Mouse (Mus musculus) intestine, postnatal 0 days (tissue): ENCODE measurements around the gene A030014E15Rik. TPM values are rescaled to one million over a fixed set of nuclear protein-coding genes. Genes with fewer than 3 reads are reported as not detected.
"Not testable (repeated sequence)": the region's sequence is repeated elsewhere in the genome, so short reads cannot be mapped to it uniquely, and the experiment has no call there.

ENCODE experiments used
- ATAC-seq: fragments of 200-750 bp; cut with Nextera tagmentation; 2 replicates; pipeline ENCODE4 v1.8.0; 2017; ENCODE audit warnings: mild to moderate bottlenecking, moderate TSS enrichment, moderate library complexity
- H3K27ac ChIP-seq: fragments of 300-500 bp; sonication (generic); 2 replicates; pipeline ENCODE4 v1.5.1; 2014; ENCODE audit warnings: mild to moderate bottlenecking, low read depth, low read length, moderate library complexity
- H3K27me3 ChIP-seq: fragments of 300-500 bp; sonication (generic); replicated peaks from 2 replicates; pipeline ENCODE4 v1.6.1; 2014; ENCODE audit warnings: low read length, mixed read lengths; ENCODE audit not compliant: control insufficient read depth, insufficient read depth
- H3K36me3 ChIP-seq: fragments of 300-500 bp; sonication (generic); 2 replicates; pipeline ENCODE4 v1.6.1; 2014; ENCODE audit warnings: mild to moderate bottlenecking, moderate library complexity; ENCODE audit not compliant: control insufficient read depth, insufficient read depth
- H3K4me1 ChIP-seq: fragments of 300-500 bp; sonication (generic); replicated peaks from 2 replicates; pipeline ENCODE4 v1.6.1; 2014; ENCODE audit warnings: antibody characterized with exemption, low read length, mixed read lengths; ENCODE audit not compliant: control insufficient read depth, insufficient read depth
- H3K4me2 ChIP-seq: fragments of 300-500 bp; sonication (generic); replicated peaks from 2 replicates; pipeline ENCODE4 v1.6.1; 2014; ENCODE audit warnings: low read depth, mild to moderate bottlenecking, moderate library complexity
- H3K4me3 ChIP-seq: fragments of 300-500 bp; sonication (generic); 2 replicates; pipeline ENCODE4 v1.5.1; 2014; ENCODE audit warnings: low read depth, low read length
- H3K9ac ChIP-seq: fragments of 300-500 bp; sonication (generic); 2 replicates; pipeline ENCODE4 v1.6.1; 2014; ENCODE audit warnings: mild to moderate bottlenecking, low read depth, low read length
- H3K9me3 ChIP-seq: fragments of 300-500 bp; sonication (generic); 2 replicates; pipeline ENCODE4 v1.6.1; 2016; ENCODE audit warnings: mixed run types; ENCODE audit not compliant: control insufficient read depth
- CTCF ChIP-seq: sonication (generic); IDR thresholded peaks from 2 replicates; pipeline ENCODE4 v1.5.1; 2016; ENCODE audit warnings: low read depth, mild to moderate bottlenecking, control low read depth, antibody characterized with exemption, moderate library complexity
- WGBS: fragments of 180-500 bp; shearing (Covaris S2); extraction: QIAGEN DNeasy Blood & Tissue Kit; methylation state at CpG from one replicate; pipeline ENCODE4 v1.1.7; 2014; 5-methylcytosine and 5-hydroxymethylcytosine counted together
- polyA plus RNA-seq: library from polyadenylated mRNA; unstranded; fragments of >200 nt; fragmentation: Nextera tagmentation; extraction: Ambion mirVana; gene quantifications from 2 replicates; pipeline ENCODE4 v1.2.1, GENCODE M21; 2015

The A030014E15Rik gene
- polyA plus RNA-seq, 1 experiment from 2014 or later, result not detected

DNA sequence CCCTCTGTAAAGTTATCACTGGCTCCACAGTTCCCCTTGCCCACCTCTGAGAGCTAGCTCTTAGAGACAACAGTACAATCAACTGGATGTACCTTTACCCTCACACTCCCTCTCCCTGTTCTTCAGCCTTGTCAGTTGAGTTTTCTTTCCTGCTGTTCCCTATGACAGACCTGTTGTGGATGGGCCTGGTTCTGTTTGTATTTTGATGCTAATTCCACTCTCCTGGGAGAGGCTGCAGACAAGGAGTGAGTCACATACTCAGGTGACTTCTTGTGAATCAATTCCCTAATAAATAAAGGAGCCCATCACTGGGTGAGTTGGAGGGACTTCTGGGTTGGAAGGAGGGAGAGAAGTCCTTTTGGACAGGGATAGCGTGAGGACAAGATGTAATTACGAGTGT lies 23.9 kb downstream of the A030014E15Rik start:
- H3K27me3 ChIP-seq, result no peaks in the 10 kb centered on the region
- no peak overlapping the region for H3K4me2 ChIP-seq
- no peak overlapping the region for H3K9ac ChIP-seq
- ATAC-seq, result no peak
- no peak for TF ChIP-seq CTCF
- no peaks in the 10 kb centered on the region for H3K36me3 ChIP-seq
- no peak overlapping the region for H3K27ac ChIP-seq
- H3K4me3 ChIP-seq, result no peak overlapping the region
- H3K4me1 ChIP-seq, result no peaks in the 10 kb centered on the region
- H3K9me3 ChIP-seq, result no peaks in the 10 kb centered on the region
- WGBS, result 90% methylated on average over 2 of the region's 2 CpGs

DNA sequence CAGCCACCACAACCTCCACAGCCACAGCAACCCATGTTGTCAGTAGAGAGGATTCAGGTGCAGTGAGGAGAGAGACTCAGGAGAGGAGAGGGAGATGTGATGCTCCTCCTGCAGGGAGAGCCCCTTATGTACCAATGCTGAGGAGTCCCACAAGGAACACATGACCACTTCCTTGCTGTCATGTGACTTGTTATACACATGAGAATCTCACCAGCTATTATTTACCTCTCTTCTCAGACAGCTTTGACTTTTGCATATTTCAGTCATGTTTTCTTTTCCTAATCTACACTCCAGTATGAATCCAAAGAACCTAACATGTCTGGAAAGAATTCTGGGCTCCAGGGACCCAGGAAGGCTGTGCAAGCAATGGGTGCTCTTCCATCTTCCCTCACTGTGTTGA lies 31.2 kb downstream of the A030014E15Rik start, which contains the start of gene Gm7544:
Gene Gm7544 (minus strand): TSS at position 101 of the 400 bp plus-strand sequence.
- ATAC-seq, H3K4me1 ChIP-seq, H3K9me3 ChIP-seq, H3K4me2 ChIP-seq, H3K36me3 ChIP-seq, H3K9ac ChIP-seq, H3K27ac ChIP-seq, H3K27me3 ChIP-seq, H3K4me3 ChIP-seq: not testable (repeated sequence)

- TF ChIP-seq CTCF, result 0 out of 2 replicates have a peak, but pooled peaks have one; percentile 2
- H3K9ac ChIP-seq, result no peak within 1 kb of the TSS
- H3K9me3 ChIP-seq, result no peaks in the 10 kb centered on the region
- 81% methylated on average over 8 of the region's 11 CpGs for WGBS
- no peak for ATAC-seq
- H3K27ac ChIP-seq, result no peak within 1 kb of the TSS
- no peak within 1 kb of the TSS for H3K4me3 ChIP-seq
- no peak within 1 kb of the TSS for H3K4me2 ChIP-seq
- no peaks in the 10 kb centered on the region for H3K27me3 ChIP-seq
- no peaks in the 10 kb centered on the region for H3K4me1 ChIP-seq
- H3K36me3 ChIP-seq, result no peaks in the 10 kb centered on the region
Observed at GRCm38 (mm10) chr1:82959870-82960385, 35.2 kb downstream of the A030014E15Rik start, which contains the start of gene Gm47955. Gm47955 (plus strand) TSS chr1:82960286.

GRCm38 (mm10) chr1:82966413-82966812 lies 41.7 kb downstream of the A030014E15Rik start:
- no peak for TF ChIP-seq CTCF
- H3K36me3 ChIP-seq, result no peaks in the 10 kb centered on the region
- H3K4me2 ChIP-seq, result no peak overlapping the region
- no peak overlapping the region for H3K9ac ChIP-seq
- H3K27ac ChIP-seq, result no peak overlapping the region
- no peaks in the 10 kb centered on the region for H3K4me1 ChIP-seq
- 71% methylated on average over 3 of the region's 3 CpGs for WGBS
- H3K27me3 ChIP-seq, result no peaks in the 10 kb centered on the region
- H3K4me3 ChIP-seq, result no peak overlapping the region
- ATAC-seq, result no peak
- H3K9me3 ChIP-seq, result no peaks in the 10 kb centered on the region

GRCm38 (mm10) chr1:82972046-82972445 lies 47.3 kb downstream of the A030014E15Rik start:
- 46% methylated on average over 4 of the region's 4 CpGs for WGBS
- Histone ChIP-seq H3K4me1 (no peaks in the 10 kb centered on the region), H3K27me3 (no peaks in the 10 kb centered on the region), H3K4me3 (no peak overlapping the region), H3K9me3 (no peaks in the 10 kb centered on the region), H3K36me3 (no peaks in the 10 kb centered on the region), H3K4me2 (no peak overlapping the region), H3K9ac (no peak overlapping the region), H3K27ac (no peak overlapping the region)
- no peak for ATAC-seq
- no peak for TF ChIP-seq CTCF

DNA sequence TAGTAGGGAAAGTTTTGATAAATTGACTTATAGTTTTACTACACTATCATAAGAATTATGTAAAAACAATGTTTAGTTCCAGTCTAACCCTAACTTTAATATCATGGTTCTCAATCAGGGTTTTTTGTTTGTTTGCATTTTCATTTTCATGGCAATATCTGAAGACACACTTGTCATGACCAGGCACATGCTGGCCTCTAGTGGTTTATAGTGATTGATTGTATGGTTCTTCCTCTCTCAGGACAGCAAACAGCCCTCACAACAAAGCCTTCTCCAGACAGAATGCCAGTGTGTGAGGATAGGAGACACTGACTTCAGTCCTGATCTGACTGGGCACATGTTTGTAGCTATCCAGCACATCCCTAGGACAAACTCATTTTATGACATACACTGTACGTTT lies 48.5 kb downstream of the A030014E15Rik start:
- H3K27me3 ChIP-seq, result no peaks in the 10 kb centered on the region
- no peaks in the 10 kb centered on the region for H3K4me1 ChIP-seq
- H3K4me3 ChIP-seq, result no peak overlapping the region
- no peaks in the 10 kb centered on the region for H3K36me3 ChIP-seq
- H3K9ac ChIP-seq, result no peak overlapping the region
- no peak for ATAC-seq
- peak; percentile 43 for TF ChIP-seq CTCF
- no peaks in the 10 kb centered on the region for H3K9me3 ChIP-seq
- H3K4me2 ChIP-seq, result no peak overlapping the region
- 78% methylated on average over 1 of the region's 1 CpGs for WGBS
- H3K27ac ChIP-seq, result no peak overlapping the region

DNA sequence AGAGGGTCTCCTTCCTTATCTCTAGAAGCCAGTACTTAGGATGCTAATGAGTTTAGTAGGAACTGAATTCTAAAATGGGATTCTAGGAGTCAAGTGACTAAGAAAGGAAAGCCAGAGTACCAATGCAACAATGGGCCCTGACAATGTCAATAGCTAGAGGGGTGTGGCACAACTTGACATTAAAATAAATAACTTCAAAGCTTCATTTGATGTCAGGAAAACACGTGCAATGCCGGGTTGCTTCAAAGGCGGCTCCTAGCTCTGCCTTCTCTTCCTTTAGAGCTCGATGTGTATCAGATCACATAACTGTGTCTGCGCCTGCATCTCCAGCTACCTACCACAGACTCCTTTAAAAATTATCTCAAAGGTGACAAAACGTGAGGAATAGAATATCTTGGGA lies 49.2 kb downstream of the A030014E15Rik start:
- H3K36me3 ChIP-seq, result no peaks in the 10 kb centered on the region
- H3K4me2 ChIP-seq, result no peak overlapping the region
- H3K4me3 ChIP-seq, result no peak overlapping the region
- no peak overlapping the region for H3K27ac ChIP-seq
- 67% methylated on average over 6 of the region's 6 CpGs for WGBS
- H3K9me3 ChIP-seq, result no peaks in the 10 kb centered on the region
- no peak for TF ChIP-seq CTCF
- H3K27me3 ChIP-seq, result no peaks in the 10 kb centered on the region
- no peak overlapping the region for H3K9ac ChIP-seq
- no peaks in the 10 kb centered on the region for H3K4me1 ChIP-seq
- ATAC-seq, result no peak
